Mouse (Mus musculus) induced T-regulatory cell, adult 2 months (primary cell): ENCODE measurements around the gene Hoxa9.

Experiments used
- DNase-seq: peaks from one replicate; pipeline ENCODE4 v3.0.0-alpha.2; 2012; ENCODE audit warnings: low read depth

Gene Hoxa9

DNA sequence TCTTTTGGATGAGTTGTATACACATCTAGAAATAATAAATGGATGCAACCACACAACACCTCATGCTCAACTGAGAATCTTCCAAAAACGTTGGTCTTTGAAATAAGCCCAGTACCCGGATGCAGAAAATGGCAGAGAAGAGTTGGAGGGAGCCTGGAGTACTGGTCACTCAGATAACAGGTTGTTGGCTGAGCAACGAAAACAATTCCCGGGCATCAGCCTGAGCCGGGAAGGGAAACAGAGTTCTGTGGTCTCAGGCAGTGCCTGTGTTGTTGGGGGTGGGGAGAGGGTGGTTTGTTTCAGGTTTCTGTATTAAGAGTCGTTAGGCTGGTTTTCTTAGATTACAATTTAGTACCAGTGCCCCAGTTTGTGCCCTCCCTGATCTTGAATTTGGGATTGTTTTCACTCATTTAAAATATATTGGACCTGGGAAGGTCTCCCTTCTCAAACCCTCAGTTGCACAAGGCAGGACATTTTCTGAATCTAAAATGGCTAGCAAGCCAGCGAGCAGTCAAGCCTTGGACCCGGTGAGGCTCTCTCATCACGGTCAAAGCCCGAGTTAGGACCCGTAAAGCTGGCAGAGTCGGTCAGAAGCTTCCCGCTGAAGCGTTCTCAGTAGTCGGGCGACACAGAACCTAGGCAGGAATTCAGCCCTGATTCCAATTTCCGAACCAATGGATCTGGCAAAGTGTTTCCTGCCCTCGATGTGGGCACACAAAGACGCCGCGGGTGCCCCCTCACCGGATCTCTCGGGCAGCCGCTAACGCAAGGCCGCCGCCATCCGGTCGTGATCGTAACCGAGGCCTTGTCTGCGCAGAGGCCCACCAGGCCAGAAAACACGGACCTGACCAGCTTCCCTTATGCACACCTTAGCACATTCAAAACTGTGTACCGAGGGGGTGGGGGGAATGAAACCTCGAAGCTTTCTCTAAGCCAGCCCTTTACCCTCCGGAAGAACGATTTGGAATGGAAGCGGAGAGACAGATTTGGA, 2.1 kb downstream of the Hoxa9 start:
- DNase-seq = no peak

DNA sequence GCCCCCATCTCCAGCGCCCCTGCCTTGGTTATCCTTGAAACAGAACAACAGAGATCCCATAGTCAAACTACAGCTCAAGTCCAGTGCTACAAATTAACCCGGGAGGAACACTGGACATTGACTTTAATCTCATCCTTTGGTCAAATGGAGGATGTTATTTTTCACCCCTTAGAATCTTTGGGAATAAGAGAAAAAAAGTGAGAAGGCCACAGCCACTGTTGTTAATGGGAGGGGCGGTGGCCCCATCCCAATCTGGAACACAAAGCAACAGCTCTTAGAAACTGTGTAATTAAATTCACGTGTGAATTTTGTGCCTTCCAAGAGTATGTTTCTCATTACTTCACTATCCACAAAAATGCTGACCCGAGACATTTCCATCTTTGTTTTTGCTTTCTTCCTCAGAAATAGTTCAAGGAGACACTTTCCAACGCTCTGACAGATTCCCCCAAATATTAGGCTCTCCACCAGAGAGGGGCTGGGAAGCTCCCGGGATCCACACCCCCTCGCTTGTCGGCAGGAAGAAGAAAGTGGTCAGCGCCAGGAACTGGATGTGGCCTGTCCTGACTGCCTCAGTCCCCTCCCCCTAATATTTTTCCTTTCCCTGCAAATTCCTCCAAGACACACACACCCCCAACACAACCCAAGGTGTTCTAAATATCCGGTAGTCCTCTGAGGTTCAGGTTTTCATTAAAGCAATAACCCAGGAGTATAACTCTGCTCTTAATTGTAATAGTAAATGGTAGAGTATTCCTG, 3.2 kb downstream of the Hoxa9 start:
- DNase-seq = no peak

DNA sequence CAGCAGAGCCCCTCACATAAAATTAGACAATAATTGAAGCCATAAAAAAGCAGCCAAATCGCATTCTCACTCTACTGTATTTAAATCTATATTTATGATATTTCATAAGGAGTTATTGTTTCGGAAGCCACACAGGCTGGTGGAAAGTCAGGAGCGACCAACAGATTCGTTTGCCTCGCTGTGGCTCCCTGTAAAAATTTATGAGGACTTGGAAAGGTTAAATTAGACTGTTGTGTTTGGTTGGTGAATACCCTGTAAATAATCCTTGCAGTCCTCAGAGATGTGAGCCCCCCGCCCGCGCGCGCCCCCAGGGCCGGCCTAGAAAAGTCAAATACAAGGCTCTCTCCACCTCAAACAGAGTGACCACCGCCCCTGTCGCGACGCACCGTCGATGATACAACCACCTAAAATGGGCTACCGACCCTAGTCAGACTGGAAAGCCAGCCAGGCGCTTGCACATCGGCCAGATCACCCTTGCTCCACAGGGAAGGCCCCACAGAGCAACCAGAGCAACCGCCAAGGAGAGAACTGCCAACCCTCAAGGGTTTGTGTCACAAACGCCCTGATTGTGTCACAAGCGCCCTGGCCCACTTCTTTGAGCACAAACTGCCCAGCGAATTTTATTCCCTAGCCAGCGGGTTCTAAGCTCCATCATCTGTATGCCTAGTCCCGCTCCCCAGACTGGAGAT, 4.2 kb downstream of the Hoxa9 start:
- no peak for DNase-seq

DNA sequence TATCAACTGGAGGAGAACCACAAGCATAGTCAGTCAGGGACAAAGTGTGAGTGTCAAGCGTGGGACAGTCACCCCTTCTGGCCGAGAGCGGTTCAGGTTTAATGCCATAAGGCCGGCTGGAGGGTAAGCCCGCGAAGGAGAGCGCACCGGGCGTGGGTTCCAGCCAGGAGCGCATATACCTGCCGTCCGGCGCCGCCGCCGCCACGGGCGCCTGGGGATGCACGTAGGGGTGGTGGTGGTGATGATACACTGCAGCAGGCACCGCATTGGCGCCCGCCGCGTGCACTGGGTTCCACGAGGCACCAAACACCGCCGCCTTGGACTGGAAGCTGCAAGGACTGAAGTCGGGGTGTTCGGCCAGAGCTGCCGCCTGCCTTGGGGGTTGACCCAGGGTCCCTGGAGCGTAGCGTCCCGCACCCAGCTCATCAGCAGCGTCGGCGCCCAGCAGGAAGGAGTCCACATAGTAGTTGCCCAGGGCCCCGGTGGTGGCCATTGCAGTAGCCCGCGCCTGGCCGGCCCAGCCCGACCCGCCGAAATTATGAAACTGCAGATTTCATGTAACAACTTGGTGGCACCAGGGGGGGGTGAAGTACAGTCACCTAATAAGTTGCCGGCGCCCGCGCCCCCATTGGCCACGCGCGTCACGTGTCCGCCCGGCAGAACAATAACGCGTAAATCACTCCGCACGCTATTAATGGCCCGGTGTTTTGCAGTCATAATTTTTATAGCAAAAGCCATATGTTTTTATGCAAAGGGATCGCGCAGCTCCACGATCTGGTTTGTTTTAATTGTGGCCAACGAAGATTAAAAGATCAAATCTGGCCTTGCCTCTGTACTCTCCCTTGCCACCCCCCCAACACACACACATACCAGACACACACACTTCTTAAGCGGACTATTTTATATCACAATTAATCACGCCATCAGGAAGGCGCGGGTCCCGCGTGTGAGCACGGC, 5.0 kb downstream of the Hoxa9 start:
- no peak for DNase-seq

DNA sequence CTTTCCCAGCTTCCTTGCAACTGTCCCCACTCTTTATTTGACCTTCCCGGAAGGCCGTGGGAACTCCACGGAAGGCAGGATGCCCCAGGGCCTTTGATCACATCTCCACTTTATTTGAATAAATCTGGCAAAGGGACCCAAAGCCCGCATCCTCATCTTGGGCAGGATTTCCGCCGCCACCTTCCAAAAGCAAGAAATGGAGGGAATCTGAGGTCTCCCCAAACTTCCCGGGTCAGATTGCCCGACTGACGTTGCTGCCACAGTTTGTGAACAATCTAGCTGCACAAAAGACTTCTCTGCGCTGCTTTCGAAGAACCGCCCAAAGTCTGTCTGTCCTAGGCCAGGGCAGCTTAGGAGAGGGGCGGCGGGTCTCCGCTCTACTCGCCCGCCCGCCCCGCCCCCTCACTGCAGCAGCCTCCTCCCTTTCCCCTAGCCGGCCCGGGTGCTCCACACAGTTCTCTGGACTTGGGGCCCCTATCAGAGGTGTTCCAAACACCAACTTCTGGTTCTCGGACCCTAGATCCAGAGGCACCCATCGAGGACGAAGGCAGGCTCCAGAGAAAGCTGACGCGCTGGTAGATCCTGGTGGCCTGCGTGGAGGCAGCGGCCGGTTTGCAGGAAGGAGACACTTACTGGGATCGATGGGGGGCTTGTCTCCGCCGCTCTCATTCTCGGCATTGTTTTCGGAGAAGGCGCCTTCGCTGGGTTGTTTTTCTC, 5.8 kb downstream of the Hoxa9 start:
- peak; percentile 6 for DNase-seq

DNA sequence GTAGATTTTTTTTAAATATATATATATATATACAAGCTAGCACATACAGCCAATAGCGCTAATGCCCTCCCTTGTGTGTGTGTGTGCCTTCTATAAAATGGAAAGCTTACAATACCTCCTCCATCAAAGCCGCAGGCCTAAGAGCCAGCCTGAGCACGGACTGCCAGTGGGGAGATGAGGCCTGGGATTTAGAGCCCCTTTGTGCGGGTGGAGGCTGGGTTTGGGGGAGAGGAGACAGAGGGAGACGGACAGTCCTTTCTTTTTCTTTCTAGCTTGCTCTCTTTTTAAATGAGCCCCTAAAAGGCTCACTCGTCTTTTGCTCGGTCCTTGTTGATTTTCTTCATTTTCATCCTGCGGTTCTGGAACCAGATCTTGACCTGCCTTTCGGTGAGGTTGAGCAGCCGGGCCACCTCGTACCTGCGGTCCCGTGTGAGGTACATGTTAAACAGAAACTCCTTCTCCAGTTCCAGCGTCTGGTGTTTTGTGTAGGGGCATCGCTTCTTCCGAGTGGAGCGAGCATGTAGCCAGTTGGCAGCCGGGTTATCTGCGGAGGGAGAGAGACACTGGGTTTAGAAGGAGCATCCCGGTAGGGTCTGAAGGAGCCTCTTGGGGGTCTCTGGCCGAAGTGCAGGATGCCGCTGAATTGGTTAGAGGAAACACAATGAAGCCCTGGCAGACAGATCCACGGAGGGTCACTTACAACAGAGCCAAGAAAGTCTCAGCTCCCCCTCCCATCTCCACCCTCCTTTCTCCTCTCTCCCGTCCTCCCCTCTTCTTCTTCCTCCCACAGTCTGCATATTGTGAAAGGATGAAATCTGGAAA, 6.7 kb downstream of the Hoxa9 start:
- peak; percentile 21 for DNase-seq

DNA sequence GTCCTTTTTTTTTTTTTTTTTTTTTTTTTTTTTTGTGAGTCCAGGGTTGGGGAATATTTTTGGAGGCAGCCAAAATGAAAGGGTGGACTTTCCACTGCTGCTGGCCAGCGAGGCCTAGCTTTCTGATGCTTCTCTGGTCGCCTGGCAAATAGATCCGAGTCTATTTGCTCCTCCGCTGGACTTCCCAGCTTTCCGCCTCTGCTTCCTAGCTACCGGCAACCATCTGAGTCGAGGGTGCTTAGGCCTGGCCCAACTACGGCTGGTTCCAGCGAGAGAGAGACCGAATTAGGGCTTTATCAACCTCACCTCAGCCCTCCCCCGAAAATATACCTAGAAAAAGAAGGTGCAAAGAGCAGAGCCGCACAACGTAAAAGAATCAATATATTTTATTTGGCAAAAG, 8.2 kb downstream of the Hoxa9 start:
- DNase-seq = no peak

DNA sequence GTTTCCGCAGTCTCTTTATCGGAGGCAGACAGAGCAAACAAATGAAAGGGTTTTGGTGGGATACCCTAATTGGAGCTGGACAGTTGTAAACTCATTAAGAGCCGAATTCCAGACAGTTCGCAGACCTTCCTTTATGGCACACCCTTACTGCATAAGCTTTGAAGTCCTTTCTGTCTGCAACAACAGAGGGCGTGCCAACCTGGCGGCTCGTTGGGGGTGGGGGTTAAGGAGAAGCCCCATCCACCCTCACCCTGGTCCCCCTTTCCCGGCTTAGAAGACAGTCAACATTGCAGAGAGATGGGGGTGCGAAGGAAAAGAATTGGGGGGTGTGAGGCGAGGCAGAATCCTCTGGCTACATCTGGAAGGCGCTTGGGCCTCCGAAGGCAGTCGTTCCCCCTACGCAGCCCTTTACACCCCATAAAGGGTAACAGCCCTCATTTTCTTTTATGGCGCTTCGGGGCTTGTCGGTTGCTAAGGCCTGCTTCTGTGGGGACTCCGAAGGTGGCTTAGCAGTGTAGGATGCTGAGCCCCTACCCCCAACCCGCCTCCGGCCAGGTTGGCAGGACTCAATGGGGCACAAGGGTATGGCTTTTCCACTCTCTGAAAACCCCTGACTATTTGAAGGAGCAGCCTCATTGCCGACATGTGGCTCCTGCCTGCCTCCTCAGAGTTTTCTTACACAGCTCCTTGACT, 8.8 kb downstream of the Hoxa9 start:
- peak; percentile 19 for DNase-seq

DNA sequence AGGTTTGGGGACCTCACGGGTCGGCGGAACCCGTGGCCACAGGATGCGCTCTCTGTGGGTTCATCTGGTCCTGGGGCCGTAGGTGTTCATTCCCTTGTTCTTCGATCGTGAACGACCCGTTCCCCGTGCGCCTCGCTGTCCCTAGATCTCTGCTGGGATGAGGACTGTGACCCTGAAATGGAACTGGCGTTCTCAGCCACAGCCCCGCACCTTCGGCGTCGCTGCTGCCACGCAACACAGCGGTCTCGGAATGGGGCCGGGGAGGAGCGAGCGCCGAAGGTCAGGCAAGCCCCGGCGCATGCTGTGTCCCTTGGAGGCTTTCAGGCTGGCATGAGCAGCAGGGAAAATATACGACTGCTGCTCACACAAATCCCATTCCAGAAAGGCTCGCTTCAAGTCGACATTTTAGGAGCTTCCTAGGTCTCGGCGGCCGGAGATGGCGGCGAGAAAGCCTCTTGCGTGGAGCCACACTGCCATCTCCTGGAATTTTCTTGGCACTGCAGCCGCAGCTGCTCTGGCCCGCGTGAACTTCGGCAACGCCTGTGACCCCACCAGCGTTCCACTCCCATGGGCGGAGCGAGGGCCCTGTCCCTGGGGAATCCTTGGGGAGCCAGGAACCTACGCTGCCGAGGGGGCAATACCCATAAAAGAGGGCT, 9.4 kb downstream of the Hoxa9 start, which contains the start of gene Hoxa7:
Gene Hoxa7, minus strand, starts transcription at position 518 of the 656 bp plus-strand sequence.
- DNase-seq = peak; percentile 88

DNA sequence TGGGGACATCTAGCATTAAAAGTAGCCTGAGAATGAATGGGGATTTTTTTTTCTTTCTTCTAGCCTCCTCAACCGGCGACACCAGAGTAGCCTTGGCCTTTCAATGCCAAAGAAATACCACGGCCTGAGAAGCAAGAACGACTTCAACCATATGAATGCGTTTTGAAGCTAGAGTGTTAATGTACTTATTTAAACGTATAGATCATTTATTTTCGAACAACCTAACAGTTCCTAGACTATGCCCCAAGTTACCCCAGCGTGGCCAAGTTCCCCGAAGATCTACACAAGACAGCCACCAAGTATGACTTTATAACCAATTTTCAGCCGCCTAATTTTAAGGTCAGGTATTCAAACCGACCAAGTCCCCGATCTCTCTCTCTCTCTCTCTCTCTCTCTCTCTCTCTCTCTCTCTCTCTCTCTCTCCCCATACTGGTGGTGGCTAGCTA, 10.0 kb downstream of the Hoxa9 start:
- peak; percentile 47 for DNase-seq

DNA sequence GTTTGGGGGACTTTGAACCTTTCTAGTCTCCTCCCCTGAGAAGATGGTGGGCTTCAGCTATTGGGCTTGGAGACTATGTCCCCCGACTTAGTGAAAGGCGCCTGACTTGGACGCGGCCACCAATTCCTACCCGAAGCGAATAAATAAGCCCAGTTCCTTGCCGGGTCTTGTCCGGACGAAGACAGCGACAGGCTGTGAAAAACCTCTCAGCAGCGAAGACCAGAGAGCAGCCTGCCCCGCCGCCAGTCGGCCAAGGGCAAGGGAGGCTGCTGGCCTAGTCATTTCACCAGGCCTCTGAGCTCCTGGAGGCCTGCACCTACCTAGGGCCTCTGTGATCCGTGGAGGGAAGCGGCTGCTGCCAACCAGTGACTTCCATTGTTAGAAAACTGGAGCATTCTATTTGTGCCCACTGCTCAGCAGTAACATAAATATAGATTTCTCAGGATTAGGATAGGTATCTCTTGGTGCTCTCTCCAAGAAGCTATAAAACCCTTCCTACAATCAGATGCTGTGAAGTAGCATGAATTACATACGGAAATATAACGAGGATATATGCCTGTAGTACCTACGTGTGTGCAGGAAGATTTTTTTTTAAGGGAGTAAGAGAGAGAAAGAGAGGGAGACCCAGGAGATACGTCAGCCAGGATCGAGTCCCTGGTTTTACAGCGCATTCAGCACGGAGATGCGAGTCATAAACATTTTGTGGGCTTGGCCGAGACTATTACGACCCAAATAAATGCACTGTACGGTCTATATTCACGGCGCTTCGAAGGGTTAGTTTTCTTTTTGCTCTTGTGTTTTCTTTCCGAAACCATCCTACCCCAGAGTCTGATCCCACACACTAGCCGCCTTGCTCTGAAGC, 10.7 kb downstream of the Hoxa9 start:
- DNase-seq = peak; percentile 28

DNA sequence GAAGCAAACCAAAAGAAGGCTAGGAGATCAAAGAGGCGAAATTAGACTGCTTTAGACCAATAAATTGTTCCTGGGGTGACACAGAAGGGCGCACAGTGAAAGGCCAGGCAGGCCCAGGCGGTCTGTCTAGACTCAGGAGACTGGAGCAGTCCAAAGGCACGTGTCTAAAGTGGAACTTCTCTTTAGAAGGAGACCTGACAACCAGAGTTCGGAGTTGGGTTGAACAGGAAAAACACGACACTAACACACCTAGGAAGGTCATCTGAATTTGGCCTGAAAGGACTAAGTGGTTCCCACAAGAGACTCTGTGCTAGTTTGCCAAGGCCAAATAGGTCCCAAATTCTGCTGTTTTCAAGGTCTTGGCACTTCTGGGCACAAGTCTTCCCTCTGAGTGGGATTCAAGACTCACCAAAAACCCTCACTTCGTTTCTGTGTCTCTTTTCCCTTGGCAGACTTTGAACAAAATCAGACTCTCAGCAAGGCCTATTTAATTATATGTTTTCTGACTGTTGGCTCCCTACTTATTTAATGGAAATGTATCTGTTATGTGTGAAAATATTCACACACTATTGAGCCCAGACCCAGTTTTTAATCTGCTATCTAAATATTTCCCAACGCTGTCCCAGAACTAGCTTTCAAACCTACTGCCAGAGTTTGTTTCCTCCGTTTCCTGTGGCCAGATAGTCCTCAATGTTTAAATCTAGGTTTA, 11.5 kb downstream of the Hoxa9 start:
- peak; percentile 20 for DNase-seq

DNA sequence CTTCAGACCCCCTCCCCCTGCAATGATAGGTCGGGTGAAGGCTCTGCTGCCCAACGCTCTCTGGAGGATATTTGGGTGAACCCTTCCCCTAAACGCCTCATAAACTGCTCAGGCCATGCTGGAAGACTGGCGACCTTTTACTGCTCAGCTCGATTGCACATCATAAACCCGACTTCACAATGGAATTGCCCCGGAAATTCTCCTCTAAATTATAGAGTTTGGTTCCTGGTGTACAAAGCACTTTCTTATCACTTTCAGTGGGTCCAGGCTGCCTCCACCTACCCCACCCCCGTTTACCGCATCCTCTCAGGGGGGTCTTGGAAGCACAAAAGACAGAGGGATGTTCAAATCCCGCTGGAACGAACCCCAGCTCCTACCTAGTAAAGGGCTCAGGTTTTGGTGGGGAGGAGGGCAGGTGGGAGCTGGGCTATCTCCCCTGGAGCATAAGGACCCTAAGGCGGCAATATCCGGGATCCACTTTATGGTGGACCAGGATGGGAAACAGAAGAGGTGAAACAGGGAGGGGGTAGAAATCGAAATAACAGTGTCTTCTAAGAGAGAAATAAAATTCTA, 12.2 kb downstream of the Hoxa9 start:
- peak; percentile 8 for DNase-seq

DNA sequence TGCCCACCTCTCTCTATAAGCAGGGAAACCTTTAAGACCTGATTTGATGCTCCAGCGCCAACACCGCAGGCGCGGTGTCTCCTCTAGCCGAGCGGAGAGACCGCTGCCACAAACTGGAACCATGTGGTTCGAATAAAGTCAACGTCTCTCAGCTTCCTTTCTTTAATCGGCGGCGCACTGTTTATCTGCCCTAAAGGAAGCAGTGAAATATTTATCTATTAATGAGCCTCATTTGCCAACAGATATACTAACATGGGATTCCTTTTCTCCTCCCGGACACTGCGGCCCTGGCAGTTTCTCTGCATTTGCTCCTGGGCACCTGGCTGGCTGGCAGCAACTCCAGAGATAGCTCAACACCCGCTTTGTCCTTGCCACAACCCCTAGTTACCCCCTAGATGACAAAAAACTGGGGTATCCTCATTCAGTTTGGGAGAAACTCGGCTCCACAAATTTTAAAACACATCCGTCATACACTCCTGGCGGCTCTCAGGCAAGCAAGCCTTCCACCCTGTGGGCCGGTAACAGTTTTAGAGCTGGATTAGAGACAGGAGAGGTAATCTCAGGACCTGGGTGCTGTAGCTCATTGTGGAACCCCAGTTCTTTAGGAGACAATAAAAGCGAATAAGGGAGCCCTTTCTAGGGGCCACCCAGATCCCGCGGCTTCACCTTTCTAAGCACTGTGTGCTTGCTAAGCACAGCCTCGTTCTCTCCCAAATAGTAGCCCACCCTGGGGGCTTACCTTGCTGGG, 12.8 kb downstream of the Hoxa9 start:
- DNase-seq = peak; percentile 17

DNA sequence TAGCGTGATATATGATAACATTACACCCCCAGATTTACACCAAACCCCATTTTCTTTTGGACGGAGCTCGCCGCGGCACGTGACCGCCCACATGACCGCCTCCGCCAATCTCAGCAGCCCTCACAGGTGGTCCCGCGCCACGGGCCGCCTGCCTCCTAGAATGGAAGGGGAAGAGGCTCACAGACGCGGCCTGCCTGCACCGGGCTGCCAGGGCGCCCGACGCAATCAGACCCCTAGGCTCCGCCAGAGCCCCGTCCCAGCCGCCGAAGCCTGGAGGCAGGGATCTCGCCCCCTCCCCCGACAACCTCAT, 13.5 kb downstream of the Hoxa9 start:
- peak; percentile 56 for DNase-seq
